Comparison of ENCODE assay signal across 9 mouse cellular contexts in the genomic region with DNA sequence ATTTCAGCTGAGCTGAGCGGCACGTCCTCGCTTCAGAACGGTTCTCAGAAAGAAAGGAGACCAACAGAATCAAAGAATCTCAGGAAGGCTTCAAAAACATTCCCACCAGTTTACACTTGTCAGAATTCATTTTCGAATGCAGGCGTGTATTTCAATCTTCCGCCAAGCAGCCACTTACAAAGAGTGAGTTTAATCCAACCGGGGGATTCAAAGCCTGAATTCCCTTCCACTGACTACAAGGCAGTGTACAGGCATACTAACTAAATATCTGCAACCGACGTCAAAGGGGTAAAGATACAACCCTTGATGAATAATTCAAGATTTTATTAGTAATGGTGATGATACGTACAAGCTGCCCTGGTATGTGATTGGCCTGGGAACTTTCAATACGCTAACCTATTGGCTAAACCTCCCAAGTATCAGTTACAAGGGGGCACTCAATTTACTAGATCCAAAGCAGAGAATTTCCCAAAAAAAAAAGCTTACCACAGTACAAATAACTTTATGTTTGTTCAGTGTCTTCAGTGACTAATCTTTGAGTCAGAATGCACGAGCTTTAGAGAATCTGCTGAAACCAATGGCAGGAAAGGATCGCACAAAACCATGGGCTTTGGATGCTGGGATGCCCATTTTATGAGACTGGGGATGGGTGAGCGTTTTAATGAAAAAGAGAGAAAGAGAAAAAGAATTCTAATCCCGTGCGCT.
DNase-seq lines count a peak whose midpoint lies in the region; ATAC-seq and TF ChIP-seq lines count a peak whose summit lies in the region.
"Had no signal": no experiment of that assay in that cellular context is flagged by ENCODE, and none has a peak within 500 bp of the region (broad histone marks: within the 10 kb centered on the region; RNA-seq: fewer than 3 reads in every experiment).

No protein-coding gene starts in this region.

- H3K27ac ChIP-seq in kidney, embryonic 14.5 days (ENCODE audit: low read depth, low read length) = peak overlapping the region; percentile 67; the same call in 1 of the 2 replicates
- H3K27ac ChIP-seq in embryonic facial prominence, embryonic 13.5 days = peak overlapping the region; percentile 98
- H3K27ac ChIP-seq in hindbrain, postnatal 0 days = peak overlapping the region; percentile 17; the same call in 1 of the 2 replicates
- no peak overlapping the region for H3K27ac ChIP-seq in midbrain, postnatal 0 days (ENCODE audit: low read depth, low read length)

- H3K36me3 ChIP-seq in kidney, embryonic 14.5 days (ENCODE audit: control insufficient read depth, insufficient read depth, low read length) = peaks cover 15% of the 10 kb centered on the region
- H3K36me3 ChIP-seq in embryonic facial prominence, embryonic 13.5 days = peaks cover 26% of the 10 kb centered on the region
- H3K36me3 ChIP-seq in hindbrain, postnatal 0 days (ENCODE audit: insufficient read depth, low read length) = no peaks in the 10 kb centered on the region
- no peaks in the 10 kb centered on the region for H3K36me3 ChIP-seq in midbrain, postnatal 0 days (ENCODE audit: insufficient read depth, low read length)

- H3K9me3 ChIP-seq in kidney, embryonic 14.5 days (ENCODE audit: control insufficient read depth, low read length) = no peaks in the 10 kb centered on the region
- no peaks in the 10 kb centered on the region for H3K9me3 ChIP-seq in embryonic facial prominence, embryonic 13.5 days
- H3K9me3 ChIP-seq in hindbrain, postnatal 0 days (ENCODE audit: low read length) = no peaks in the 10 kb centered on the region
- no peaks in the 10 kb centered on the region for H3K9me3 ChIP-seq in midbrain, postnatal 0 days (ENCODE audit: low read length)

- 33% methylated on average over 17 of the region's 17 CpGs for WGBS in kidney, embryonic 14.5 days
- 15% methylated on average over 17 of the region's 17 CpGs for WGBS in embryonic facial prominence, embryonic 13.5 days
- 20% methylated on average over 17 of the region's 17 CpGs for WGBS in hindbrain, postnatal 0 days
- 12% methylated on average over 17 of the region's 17 CpGs for WGBS in midbrain, postnatal 0 days

- ATAC-seq in kidney, embryonic 14.5 days (ENCODE audit: low FRiP score, low TSS enrichment) = no peak
- ATAC-seq in embryonic facial prominence, embryonic 13.5 days (ENCODE audit: insufficient number of reproducible peaks, insufficient read depth, low FRiP score, low TSS enrichment, low read depth) = no peak
- no peak for ATAC-seq in hindbrain, postnatal 0 days
- ATAC-seq in midbrain, postnatal 0 days (ENCODE audit: low FRiP score) = no peak

- DNase-seq in kidney, adult 9 months = no peak
- no peak for DNase-seq in hindbrain, postnatal 0 days (ENCODE audit: low spot score)
- no peak for DNase-seq in midbrain, postnatal 0 days (ENCODE audit: low spot score)
- DNase-seq in layer of hippocampus, postnatal 10 days (ENCODE audit: low spot score in 2 of 2) = no peak
- no peak for DNase-seq in left cerebral cortex, postnatal 4 days
- no peak for DNase-seq in urinary bladder, postnatal 36 days (ENCODE audit: low spot score in 2 of 2)
- DNase-seq: right cerebral cortex, adult 18-20 months had no signal

- peak overlapping the region; percentile 91 for H3K9ac ChIP-seq in kidney, embryonic 14.5 days (ENCODE audit: low read depth, low read length)
- H3K9ac ChIP-seq in embryonic facial prominence, embryonic 13.5 days = peak overlapping the region; percentile 98
- H3K9ac ChIP-seq in hindbrain, postnatal 0 days (replicated peaks; ENCODE audit: low read length) = peak overlapping the region; percentile 39
- peak overlapping the region; percentile 36; the same call in 1 of the 2 replicates for H3K9ac ChIP-seq in midbrain, postnatal 0 days (replicated peaks; ENCODE audit: low read length, poor library complexity, severe bottlenecking)

- H3K27me3 ChIP-seq in kidney, embryonic 14.5 days (ENCODE audit: control insufficient read depth, insufficient read depth, low read length) = 0 out of 2 replicates have a peak, but pooled peaks cover 3% of the 10 kb centered on the region
- H3K27me3 ChIP-seq in embryonic facial prominence, embryonic 13.5 days = no peaks in the 10 kb centered on the region
- no peaks in the 10 kb centered on the region for H3K27me3 ChIP-seq in hindbrain, postnatal 0 days (ENCODE audit: insufficient read depth, low read length)
- no peaks in the 10 kb centered on the region for H3K27me3 ChIP-seq in midbrain, postnatal 0 days (ENCODE audit: insufficient read depth, low read length)

- peak overlapping the region; percentile 94 for H3K4me3 ChIP-seq in kidney, embryonic 14.5 days (ENCODE audit: low read length)
- peak overlapping the region; percentile 90 for H3K4me3 ChIP-seq in embryonic facial prominence, embryonic 13.5 days
- peak overlapping the region; percentile 67 for H3K4me3 ChIP-seq in hindbrain, postnatal 0 days (ENCODE audit: low read length)
- peak overlapping the region; percentile 23 for H3K4me3 ChIP-seq in midbrain, postnatal 0 days (ENCODE audit: low read depth, low read length)

- peaks cover 61% of the 10 kb centered on the region for H3K4me1 ChIP-seq in kidney, embryonic 14.5 days (ENCODE audit: control insufficient read depth, insufficient read depth, low read length)
- H3K4me1 ChIP-seq in embryonic facial prominence, embryonic 13.5 days = peaks cover 57% of the 10 kb centered on the region
- peaks cover 23% of the 10 kb centered on the region for H3K4me1 ChIP-seq in hindbrain, postnatal 0 days (ENCODE audit: insufficient read depth, low read length)
- no peaks in the 10 kb centered on the region; the same call in 1 of the 2 replicates for H3K4me1 ChIP-seq in midbrain, postnatal 0 days (ENCODE audit: insufficient read depth, low read length)

- H3K4me2 ChIP-seq in kidney, embryonic 14.5 days (replicated peaks; ENCODE audit: low read depth, low read length) = peak overlapping the region; percentile 77
- H3K4me2 ChIP-seq in embryonic facial prominence, embryonic 13.5 days = peak overlapping the region; percentile 70
- peak overlapping the region; percentile 91 for H3K4me2 ChIP-seq in hindbrain, postnatal 0 days (ENCODE audit: low read depth, low read length)
- H3K4me2 ChIP-seq in midbrain, postnatal 0 days (ENCODE audit: low read depth, low read length, poor library complexity, severe bottlenecking) = peak overlapping the region; percentile 98

- TF ChIP-seq CTCF in hindbrain, postnatal 0 days (IDR thresholded peaks at IDR 0.05; ENCODE audit: low read depth) = no peak
- no peak for TF ChIP-seq CTCF in midbrain, postnatal 0 days (IDR thresholded peaks at IDR 0.05)

- intact Hi-C loops in left cerebral cortex, postnatal 4 days (cut with DNase I) = loop anchor here (5.0 to 10.0 kb wide), 3 partner anchors 112 to 610 kb away; no protein-coding TSS in a partner anchor

Comparison
In these comparisons a context has a peak if more than half of its experiments do, and no peak if none do; other contexts are left out.
1. H3K4me3 ChIP-seq: peak in every context shown above with its lines; median percentile 94 in kidney, embryonic 14.5 days; 90 in embryonic facial prominence, embryonic 13.5 days; 67 in hindbrain, postnatal 0 days; 23 in midbrain, postnatal 0 days.
2. H3K9ac ChIP-seq: peak in every context shown above with its lines; median percentile 98 in embryonic facial prominence, embryonic 13.5 days; 91 in kidney, embryonic 14.5 days; 39 in hindbrain, postnatal 0 days; 36 in midbrain, postnatal 0 days.